Mouse (Mus musculus) neural tube, embryonic 14.5 days (tissue): ENCODE data around the gene Slc4a3. TPM values are rescaled to one million over a fixed set of nuclear protein-coding genes. Genes with fewer than 3 reads are reported as not detected.

Source experiments
- ATAC-seq: fragments of 200-750 bp; cut with Nextera tagmentation; 2 replicates; pipeline ENCODE4 v1.8.0; 2017; ENCODE audit warnings: low read depth, mild to moderate bottlenecking, moderate TSS enrichment, moderate library complexity
- H3K27ac ChIP-seq: fragments of 300-500 bp; sonication (generic); 2 replicates; pipeline ENCODE4 v1.5.1; 2014; ENCODE audit warnings: low read depth, mild to moderate bottlenecking, control low read depth, low read length, moderate library complexity, mixed read lengths
- H3K27me3 ChIP-seq: fragments of 300-500 bp; sonication (generic); 2 replicates; pipeline ENCODE4 v1.6.1; 2014; ENCODE audit warnings: low read length; ENCODE audit not compliant: control insufficient read depth, insufficient read depth
- H3K36me3 ChIP-seq: fragments of 300-500 bp; sonication (generic); 2 replicates; pipeline ENCODE4 v1.6.1; 2014; ENCODE audit warnings: low read length, mixed read lengths; ENCODE audit not compliant: control insufficient read depth, insufficient read depth
- H3K4me1 ChIP-seq: fragments of 300-500 bp; sonication (generic); 2 replicates; pipeline ENCODE4 v1.6.1; 2014; ENCODE audit warnings: low read length; ENCODE audit not compliant: control insufficient read depth, insufficient read depth
- H3K4me2 ChIP-seq: fragments of 300-500 bp; sonication (generic); 2 replicates; pipeline ENCODE4 v1.6.1; 2014; ENCODE audit warnings: mild to moderate bottlenecking, low read depth, low read length, control low read depth
- H3K4me3 ChIP-seq: fragments of 300-500 bp; sonication (generic); 2 replicates; pipeline ENCODE4 v1.5.1; 2014; ENCODE audit warnings: low read depth, low read length, control low read depth, mixed read lengths
- H3K9ac ChIP-seq: fragments of 300-500 bp; sonication (generic); replicated peaks from 2 replicates; pipeline ENCODE4 v1.6.1; 2014; ENCODE audit warnings: low read depth, mild to moderate bottlenecking, control low read depth, low read length, mixed read lengths
- H3K9me3 ChIP-seq: fragments of 300-500 bp; sonication (generic); 2 replicates; pipeline ENCODE4 v1.6.1; 2016; ENCODE audit warnings: low read length; ENCODE audit not compliant: control insufficient read depth
- WGBS: fragments of 180-500 bp; shearing (Covaris S2); extraction: QIAGEN DNeasy Blood & Tissue Kit; methylation state at CpG from one replicate; pipeline ENCODE4 v1.1.7; 2014; 5-methylcytosine and 5-hydroxymethylcytosine counted together
- polyA plus RNA-seq: library from polyadenylated mRNA; unstranded; fragments of >200 nt; fragmentation: Nextera tagmentation; extraction: Ambion mirVana; gene quantifications from 2 replicates; pipeline ENCODE4 v1.2.1, GENCODE M21; 2014

Slc4a3 gene
- polyA plus RNA-seq, 1 experiment from 2014 or later = 39.9 TPM

DNA sequence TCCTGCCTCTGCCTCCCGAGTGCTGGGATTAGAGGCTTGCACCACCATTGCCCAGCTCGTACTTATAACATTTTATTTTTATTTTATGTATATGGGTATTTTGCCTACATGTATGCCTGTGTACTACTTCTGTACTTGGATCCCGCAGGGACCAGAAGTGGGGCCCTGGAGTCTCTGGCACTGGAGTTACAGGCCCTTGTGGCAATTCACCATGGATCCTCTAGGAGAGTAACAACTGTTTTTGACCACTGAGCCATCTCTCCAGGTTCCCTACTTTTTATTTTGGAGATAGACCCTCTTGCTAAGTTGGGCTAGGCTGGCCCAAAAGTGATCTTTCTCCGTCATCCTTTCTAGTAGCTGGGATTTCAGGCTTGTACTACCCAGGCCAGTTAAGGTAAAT, 27.6 kb upstream of the Slc4a3 start:
- Histone ChIP-seq H3K4me3 (no peak overlapping the region), H3K4me1 (no peaks in the 10 kb centered on the region), H3K9ac (no peak overlapping the region), H3K9me3 (no peaks in the 10 kb centered on the region), H3K27ac (no peak overlapping the region), H3K36me3 (no peaks in the 10 kb centered on the region), H3K4me2 (no peak overlapping the region), H3K27me3 (no peaks in the 10 kb centered on the region)
- ATAC-seq = no peak
- 95% methylated on average over 4 of the region's 4 CpGs for WGBS

DNA sequence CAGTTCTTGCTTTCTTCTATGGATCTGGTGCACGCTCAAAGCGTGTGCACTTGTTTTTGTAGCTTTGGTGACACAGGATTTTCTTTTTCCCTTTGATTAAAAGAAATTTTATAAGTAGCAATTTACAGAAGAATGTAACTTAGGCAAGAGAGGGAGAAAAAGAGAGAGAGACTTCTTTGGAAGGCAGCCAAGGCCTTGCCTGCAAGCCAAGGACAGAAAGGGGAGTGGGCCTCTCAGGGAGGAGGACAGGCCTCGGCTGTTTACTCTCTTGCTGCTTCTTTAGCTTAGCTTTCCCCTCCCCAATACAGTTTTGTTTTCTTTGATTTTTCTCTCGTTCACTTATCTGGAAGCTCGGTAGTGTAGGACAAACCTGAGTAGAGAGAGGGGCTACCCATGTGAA, 26.5 kb upstream of the Slc4a3 start:
- Histone ChIP-seq H3K4me2 (no peak overlapping the region), H3K27me3 (no peaks in the 10 kb centered on the region), H3K9ac (no peak overlapping the region), H3K4me3 (no peak overlapping the region), H3K27ac (no peak overlapping the region), H3K4me1 (no peaks in the 10 kb centered on the region), H3K36me3 (no peaks in the 10 kb centered on the region), H3K9me3 (no peaks in the 10 kb centered on the region)
- ATAC-seq = no peak
- 80% methylated on average over 5 of the region's 5 CpGs for WGBS

DNA sequence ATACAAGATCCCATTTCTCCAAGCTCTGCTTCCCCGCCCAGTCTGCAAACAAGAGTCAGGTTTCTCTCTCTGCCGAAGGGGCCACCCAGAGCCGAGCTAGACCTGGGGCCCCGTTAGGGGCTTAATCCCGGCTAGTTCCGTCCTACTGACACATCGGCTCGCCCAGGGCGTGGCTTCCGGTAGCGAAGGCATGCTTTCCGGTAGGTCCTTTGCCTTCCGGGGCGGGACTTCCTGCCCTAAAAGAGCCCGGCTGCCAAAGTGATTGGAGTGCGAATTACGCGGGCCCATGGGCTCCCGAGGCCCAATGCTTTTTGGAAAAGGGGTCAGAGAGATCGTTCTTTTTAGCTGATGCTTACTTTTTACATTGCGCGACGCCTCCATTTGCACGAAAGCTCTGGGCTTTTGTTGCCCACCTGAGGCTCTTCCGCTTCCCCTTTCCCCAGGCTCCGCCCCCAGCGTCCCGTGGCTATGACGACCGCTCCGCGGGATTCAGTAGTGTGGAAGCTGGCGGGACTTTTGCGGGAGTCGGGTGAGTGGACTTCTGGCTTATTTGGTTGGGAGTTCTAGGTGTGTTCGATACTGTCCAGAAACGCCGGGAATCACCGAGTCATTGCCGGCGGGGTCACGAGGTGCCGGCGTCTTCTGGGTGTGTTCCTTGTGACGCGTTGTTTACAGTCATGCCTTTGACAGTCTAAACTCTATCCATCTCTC, 24.6 kb upstream of the Slc4a3 start, which contains the start of gene Stk11ip:
Stk11ip (plus strand) TSS at position 209 of the 711 bp plus-strand sequence.
- peak within 1 kb of the TSS; percentile 49 for H3K27ac ChIP-seq
- peak; percentile 98 for ATAC-seq
- H3K27me3 ChIP-seq = no peaks in the 10 kb centered on the region
- H3K4me3 ChIP-seq = peak within 1 kb of the TSS; percentile 54
- no peaks in the 10 kb centered on the region for H3K4me1 ChIP-seq
- under 1% methylated on average over 46 of the region's 46 CpGs for WGBS
- peak within 1 kb of the TSS; percentile 59 for H3K4me2 ChIP-seq
- H3K9ac ChIP-seq = peak within 1 kb of the TSS; percentile 37
- H3K36me3 ChIP-seq = peaks cover 6% of the 10 kb centered on the region; the same call in 1 of the 2 replicates
- no peaks in the 10 kb centered on the region for H3K9me3 ChIP-seq

DNA sequence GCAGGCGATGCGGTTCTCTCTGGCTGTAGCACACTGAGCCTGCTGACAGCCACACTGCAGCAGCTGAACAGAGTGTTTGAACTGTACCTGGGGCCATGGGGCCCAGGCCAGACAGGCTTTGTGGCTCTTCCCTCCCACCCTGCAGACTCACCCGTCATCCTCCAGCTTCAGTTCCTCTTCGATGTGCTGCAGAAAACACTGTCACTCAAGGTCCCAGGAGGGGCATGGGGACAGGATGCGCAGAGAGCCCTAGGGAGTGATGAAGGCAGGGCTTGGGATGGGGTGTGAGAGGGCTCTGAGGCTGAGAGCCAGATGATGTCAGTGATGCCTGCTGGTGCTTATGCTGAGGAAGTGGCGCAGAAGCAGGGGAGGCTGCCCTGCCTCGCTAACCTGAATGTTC, 21.4 kb upstream of the Slc4a3 start:
- WGBS = 88% methylated on average over 7 of the region's 7 CpGs
- H3K4me2 ChIP-seq = no peak overlapping the region
- H3K9me3 ChIP-seq = no peaks in the 10 kb centered on the region
- ATAC-seq = no peak
- H3K36me3 ChIP-seq = peaks cover 6% of the 10 kb centered on the region; the same call in 1 of the 2 replicates
- no peak overlapping the region for H3K27ac ChIP-seq
- H3K4me1 ChIP-seq = no peaks in the 10 kb centered on the region
- no peak overlapping the region for H3K9ac ChIP-seq
- no peak overlapping the region for H3K4me3 ChIP-seq
- H3K27me3 ChIP-seq = no peaks in the 10 kb centered on the region

DNA sequence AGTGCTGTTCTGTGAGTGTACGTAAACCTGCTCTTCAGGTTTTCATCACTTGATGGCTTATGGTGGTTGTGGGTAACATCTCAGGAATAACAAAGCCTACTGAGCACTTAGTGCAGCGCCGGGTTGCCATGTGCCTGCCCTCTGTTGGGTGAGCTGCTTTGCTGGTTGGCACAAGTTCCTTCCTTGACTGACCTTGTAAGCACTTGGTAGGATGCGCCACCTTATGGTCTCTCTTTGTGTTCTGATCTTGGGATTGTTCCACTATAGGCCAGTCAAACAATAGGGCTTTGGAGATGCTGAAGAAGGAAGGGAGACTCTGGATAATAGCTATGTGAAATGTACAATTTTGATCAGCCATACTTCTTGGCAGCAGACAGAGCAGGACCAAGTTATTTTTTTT, 15.5 kb upstream of the Slc4a3 start:
- H3K4me2 ChIP-seq = no peak overlapping the region
- peaks cover 22% of the 10 kb centered on the region; the same call in 1 of the 2 replicates for H3K36me3 ChIP-seq
- H3K27ac ChIP-seq = no peak overlapping the region
- H3K9me3 ChIP-seq = no peaks in the 10 kb centered on the region
- no peak overlapping the region for H3K4me3 ChIP-seq
- H3K4me1 ChIP-seq = no peaks in the 10 kb centered on the region
- no peaks in the 10 kb centered on the region for H3K27me3 ChIP-seq
- H3K9ac ChIP-seq = no peak overlapping the region
- no peak for ATAC-seq
- 86% methylated on average over 4 of the region's 4 CpGs for WGBS

DNA sequence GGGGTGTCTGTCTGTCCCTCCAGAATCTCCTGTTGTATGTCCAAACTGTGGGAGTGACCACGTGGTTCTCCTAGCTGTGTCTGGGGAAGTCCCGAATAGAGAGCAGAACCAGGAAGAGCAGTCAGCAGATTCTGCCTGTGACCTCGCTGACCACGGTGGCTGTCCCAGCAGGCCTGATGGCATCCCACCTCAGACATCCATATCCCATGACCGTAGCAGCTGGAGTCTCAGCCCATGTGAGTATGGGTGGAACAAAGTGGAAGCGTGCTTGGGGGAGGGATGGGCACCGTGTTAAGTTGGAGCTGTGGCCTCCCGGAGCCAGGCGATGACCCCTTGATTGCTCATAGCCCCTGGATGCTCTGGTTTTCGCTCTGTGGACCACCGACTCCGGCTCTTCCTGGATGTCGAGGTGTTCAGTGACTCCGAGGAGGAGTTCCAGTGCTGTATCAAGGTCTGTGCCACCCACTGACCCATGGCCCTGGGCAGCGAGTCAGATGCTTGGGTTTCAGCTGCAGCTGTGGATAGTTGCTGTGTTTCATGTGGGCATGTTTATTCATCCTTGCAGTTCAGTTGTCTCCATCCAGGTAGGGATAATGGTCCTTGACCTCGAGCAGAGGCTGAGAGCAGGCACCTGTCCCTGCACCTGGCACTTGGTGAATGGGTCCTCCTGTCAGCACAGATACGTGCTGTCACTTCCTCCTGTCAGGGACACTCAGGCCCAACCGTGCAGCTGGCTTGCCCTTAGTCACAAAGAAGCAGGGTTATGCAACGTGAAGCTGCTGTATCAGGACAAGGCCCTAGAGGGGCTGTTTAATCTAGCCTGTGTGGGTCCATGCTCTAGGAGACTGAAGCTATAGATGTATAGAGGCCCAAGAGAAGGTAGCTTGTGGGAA, 13.5 kb upstream of the Slc4a3 start:
- ATAC-seq = no peak
- Histone ChIP-seq H3K27ac (no peak overlapping the region), H3K4me2 (no peak overlapping the region), H3K36me3 (peaks cover 16% of the 10 kb centered on the region; the same call in 1 of the 2 replicates), H3K27me3 (no peaks in the 10 kb centered on the region), H3K9ac (no peak overlapping the region), H3K4me3 (no peak overlapping the region), H3K9me3 (no peaks in the 10 kb centered on the region), H3K4me1 (no peaks in the 10 kb centered on the region)
- 94% methylated on average over 19 of the region's 19 CpGs for WGBS

DNA sequence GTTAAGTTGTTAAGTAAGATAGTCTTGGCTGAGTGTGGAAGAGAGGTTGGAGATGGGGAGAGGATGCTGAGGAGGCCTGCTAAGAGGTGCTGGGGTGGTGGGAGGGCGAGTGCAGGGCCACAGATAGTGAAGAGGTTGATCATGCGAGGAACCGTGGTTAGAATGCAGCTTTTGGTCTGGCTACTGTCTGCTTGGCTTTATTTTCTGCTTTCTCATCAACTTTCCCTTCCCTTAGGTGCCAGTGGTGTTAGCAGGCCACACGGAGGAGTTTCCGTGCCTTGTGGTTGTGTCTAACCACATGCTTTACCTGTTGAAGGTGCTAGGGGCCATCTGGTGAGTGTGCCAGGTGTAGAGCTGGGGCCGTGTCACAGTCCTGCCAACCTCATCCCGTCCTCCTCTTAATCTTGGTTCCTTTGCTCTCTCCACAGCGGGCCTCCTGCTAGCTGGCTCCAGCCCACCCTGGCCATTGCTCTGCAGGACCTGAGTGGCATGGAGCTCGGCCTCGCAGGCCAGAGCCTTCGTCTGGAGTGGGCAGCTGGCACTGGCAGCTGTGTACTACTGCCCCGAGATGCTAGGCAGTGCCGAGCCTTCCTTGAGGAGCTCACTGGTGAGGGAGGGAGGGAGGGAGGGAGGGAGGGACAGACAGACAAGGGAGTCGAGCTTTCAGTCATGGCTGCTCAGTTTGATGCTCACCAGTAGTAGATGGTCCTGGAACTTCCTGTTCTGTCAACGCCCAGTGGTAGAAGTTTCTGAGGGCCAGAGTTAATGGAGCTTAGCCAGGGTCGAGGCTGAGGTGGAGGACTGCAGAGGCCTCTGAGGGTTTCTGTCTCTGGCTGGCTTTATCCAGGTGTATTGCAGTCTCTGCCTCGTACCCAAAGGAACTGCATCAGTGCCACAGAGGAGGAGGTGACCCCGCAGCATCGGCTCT, 12.5 kb upstream of the Slc4a3 start:
- H3K4me3 ChIP-seq = no peak overlapping the region
- whole genome bisulfite sequencing = 87% methylated on average over 19 of the region's 19 CpGs
- H3K27me3 ChIP-seq = no peaks in the 10 kb centered on the region
- peaks cover 16% of the 10 kb centered on the region; the same call in 1 of the 2 replicates for H3K36me3 ChIP-seq
- no peak overlapping the region for H3K27ac ChIP-seq
- no peak for ATAC-seq
- H3K4me2 ChIP-seq = no peak overlapping the region
- no peaks in the 10 kb centered on the region for H3K9me3 ChIP-seq
- H3K9ac ChIP-seq = no peak overlapping the region
- no peaks in the 10 kb centered on the region for H3K4me1 ChIP-seq

DNA sequence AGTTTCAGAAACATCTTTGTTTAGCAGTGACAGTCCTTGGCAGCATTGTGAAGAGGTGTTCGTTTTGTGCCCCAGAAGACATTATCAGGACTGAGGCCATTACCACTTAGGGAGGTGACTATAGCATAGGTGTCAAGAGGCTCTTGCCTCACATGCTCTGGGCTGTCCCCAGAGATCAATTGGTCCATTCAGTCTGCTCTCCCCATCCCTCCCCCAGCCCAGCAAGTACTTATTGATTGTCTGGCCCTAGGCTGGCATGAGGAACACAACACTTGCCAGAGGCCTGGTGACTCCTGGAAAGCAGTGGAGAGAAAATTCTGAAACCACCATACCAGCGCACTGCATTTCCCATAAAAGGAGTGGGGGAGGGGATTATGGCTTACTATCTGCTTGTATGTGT, 8.5 kb upstream of the Slc4a3 start:
- Histone ChIP-seq H3K36me3 (peaks cover 12% of the 10 kb centered on the region; the same call in 1 of the 2 replicates), H3K9me3 (no peaks in the 10 kb centered on the region), H3K4me3 (no peak overlapping the region), H3K4me2 (no peak overlapping the region), H3K27me3 (no peaks in the 10 kb centered on the region), H3K4me1 (no peaks in the 10 kb centered on the region), H3K9ac (no peak overlapping the region), H3K27ac (no peak overlapping the region)
- WGBS = 82% methylated on average over 2 of the region's 2 CpGs
- no peak for ATAC-seq
